Mouse (Mus musculus): ENCODE measurements around the gene Gm10974. TPM values are rescaled to one million over a fixed set of nuclear protein-coding genes. Genes with fewer than 3 reads are reported as not detected.

Gm10974 gene
- total RNA-seq, 4 experiments from 2014 or later = not detected

DNA sequence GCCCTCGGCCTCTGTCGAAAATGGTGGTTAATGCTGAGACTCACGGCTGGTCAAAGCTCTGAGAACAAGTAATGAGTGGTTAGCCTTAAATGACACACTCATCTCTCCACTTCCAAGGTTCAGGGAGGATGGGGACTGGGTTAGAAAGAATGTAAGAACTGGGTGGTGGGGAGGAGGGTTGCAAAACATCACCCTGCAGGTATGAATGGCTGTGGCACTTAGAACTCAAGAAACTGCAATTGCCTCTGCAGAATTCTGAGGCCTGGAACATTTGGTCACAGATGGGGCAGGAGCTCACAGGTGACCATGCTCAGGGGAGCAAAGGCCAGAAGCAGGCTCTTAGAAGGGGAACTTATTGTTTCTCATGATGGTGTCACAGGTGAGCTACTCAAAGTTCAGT is 7.2 kb upstream of the Gm10974 start:
- DNase-seq (ENCODE audit: low spot score in 2 of 2) = no peak

DNA sequence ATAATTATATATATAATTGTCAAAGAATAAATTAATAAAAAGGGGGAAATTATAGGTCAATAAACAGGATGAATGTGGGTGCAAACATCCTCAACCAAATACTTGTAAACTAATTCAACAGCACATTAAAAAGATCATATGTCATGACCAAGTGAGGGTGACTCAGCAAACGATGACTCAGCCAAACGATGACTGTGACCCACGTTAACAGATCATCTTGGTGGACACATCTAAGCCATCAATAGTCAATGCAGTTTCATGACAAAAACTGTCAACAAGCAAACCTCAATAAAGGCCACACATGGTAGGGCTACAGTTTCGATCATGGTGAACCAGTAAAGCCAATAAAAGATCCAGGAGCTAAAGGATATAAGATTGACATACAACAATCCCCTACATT is 6.7 kb upstream of the Gm10974 start:
- no peak for DNase-seq (ENCODE audit: low spot score in 2 of 2)

DNA sequence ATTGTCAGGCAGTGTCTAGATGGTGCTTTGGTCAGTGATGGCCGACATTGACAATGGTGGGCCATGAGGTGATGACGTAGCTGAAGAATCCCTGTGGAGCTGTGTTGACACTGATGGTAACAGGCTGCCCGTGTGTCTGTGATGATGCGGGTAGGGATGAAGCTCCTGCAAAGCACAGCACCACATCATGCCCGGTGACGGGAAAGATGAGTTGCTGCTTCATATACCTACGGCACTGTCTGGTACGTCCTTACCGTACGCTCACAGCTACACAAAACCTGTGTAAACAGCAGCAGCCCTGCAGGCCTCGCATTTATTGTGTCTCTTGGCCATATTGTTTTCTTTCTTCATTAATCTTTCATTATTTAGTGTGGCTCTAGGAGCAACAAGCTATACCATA is 1.2 kb upstream of the Gm10974 start:
- DNase-seq (ENCODE audit: low spot score in 2 of 2) = no peak

DNA sequence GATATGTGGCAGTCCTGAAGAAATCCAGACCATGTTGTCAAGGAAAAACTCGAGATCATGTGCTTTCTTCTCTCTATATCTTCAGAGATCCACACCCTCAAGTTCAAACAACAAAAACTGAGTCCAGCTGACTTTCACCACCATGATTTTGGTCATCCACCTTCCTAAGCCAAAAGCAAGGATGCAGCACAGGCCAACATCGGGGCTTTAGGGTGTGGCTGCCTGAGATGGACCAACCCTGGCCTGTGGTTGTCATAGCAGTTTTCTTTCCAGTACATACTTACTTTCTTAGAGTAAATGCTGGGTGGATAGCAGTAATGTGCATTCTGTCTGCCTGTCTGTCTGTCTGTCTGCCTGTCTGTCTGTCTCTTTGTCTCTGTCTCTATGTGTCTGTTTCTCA is 294 bp upstream of the Gm10974 start:
- DNase-seq (ENCODE audit: low spot score in 2 of 2) = no peak

DNA sequence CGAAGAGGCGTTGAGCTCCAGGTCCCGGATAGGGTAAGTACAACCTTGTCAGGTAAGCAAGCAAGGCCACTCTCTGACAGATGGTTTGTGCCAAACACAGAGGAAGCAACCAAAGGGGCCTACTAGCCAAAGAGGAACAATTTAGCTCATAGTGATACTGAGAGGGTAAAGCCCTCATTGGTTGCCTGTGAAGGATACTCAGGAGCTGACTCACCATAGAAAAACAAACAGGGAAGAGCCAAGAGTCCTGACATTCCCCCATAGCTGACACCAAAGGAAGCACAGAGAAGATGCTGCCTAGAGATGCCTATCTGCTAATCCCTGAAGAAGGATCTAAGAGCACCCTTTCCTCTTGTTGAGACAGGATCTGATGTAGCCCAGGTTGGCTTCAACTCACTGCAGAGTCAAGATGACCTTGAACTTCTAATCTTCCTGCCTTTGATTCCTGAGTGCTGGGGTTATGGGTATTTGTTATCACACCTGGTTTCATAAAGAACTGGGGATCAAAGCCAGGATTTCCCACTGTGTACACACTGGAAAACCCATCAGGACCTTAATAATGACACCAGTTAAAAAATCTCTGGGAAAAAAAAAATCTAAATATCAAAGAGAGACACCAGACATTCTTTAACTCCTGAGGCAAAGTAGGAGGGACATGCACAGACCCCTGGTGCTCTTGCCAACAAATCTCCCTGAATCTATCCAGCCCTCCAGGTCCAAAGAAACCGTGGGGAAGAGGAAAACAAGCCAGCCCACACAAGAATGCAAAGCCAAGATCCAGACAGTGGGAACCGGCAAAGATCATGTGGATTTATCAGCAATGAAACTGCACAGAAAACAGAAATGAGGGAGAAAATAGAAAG is 3.6 kb downstream of the Gm10974 start:
- DNase-seq (ENCODE audit: low spot score in 2 of 2) = no peak

DNA sequence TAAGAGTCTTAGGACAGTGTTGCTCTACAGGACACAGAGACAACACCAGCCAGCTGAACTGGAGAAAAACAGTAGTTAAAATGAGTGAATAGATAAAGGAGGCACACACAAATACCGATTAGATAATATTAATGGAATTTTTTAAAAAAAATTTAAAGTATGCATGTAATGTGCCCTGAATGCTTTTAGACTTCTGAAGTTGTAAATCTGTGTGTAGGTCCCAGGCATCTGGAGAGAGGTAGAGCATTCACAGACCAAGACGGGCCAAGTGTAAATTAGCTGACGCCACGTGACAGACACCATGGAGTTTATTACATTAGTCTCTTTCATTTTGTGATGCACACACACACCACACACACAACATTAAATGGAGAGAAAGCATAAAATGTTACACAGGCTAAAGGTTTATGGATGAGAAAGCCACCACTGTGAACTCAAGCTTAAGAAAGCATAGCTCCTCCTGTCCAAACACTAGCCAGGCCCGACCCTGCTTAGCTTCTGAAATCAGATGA is 4.3 kb downstream of the Gm10974 start:
- DNase-seq (ENCODE audit: low spot score in 2 of 2) = no peak

DNA sequence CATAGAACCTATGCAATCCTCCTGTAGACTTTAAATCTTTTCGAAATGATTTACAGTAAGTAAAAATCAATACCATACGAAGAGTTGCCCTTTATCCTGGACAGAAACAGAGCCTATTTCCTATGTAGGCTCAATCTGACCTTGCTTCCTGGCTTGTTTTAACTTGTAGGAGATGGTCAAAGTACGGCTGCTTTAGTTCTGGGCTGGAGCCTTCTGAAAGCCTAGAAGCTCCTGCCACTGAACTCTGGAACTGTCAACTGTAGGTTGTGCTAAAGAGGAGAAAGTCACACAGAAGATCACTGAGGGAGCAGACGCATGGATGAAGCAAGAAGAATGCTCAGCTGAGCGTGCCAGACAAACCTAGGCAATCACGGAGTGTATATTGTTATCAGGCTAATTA is 5.3 kb downstream of the Gm10974 start:
- no peak for DNase-seq (ENCODE audit: low spot score in 2 of 2)

DNA sequence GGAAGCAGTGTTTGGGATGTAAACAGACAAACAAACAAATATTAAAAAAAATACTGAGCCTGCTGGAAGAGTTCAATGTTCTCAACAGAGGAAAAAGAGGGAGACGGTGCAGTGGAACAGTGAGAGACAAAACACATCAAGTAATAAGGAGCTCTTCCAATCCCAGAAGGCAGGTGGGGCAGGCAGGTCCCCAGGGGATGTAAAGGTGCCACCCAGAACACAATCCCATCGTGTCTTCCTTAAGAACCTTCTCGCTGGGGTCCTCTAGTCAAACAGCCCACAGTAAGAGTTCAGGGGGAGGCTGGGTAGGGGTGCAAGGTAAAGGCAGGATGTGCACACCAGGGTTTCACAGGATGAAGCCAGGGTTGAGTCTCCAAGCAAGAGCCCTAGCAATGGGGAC is 7.7 kb downstream of the Gm10974 start:
- DNase-seq (ENCODE audit: low spot score in 2 of 2) = no peak

DNA sequence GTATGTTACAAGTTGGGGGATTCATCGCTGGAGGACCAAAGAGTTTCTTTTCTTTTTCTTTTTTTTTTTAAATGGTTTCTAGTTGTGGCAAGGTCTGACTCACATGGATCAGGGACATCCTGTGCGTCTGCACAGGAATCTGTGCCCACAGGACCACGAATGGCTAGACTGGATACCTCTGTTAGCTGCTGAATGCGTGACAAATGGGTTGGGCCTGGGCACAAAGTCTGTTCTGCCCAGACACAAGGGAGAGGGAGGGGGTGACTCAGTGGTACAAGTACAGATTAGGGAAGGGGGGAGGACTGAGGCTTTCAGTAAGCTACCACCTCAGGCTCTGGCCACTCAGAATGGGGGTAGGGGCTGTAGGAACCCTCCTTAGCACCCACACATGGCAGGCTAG is 10.0 kb downstream of the Gm10974 start:
- DNase-seq (ENCODE audit: low spot score in 2 of 2) = no peak

DNA sequence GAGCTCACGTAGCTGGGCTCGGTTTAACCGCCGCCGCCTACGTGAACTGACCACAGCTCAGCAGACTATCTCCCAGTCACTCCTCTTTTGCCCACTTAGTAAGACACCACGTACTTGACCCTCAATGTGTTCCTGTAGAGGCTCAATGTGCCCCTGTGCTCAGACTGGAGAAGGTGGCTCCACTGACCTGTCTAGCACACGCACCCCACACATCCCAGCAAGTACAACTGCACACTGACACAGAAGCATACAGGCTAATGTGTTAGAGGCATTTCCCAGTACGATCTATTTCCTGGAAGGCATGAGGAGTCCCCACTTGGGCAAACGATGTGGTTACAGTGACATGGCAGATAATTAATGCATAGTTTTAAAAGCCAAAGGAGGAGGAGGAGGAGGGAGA is 10.9 kb downstream of the Gm10974 start:
- no peak for DNase-seq (ENCODE audit: low spot score in 2 of 2)

DNA sequence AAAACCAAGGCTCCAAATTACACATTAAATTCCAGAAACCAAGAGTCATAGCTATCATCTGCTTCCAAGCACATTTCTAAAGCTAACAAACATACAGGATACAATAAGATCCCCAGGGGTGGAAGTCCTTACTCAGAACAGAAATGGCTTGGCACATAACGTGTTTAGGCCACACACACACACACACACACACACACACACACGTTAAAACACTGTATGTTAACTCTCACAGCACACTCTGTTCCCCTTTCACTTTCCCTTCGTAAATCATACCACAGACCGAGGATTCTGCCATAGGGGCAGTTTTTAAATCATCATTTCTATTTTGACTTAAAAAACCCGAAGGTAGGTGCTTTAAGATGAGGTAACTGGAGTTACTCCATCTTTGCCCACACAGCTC is 18.5 kb downstream of the Gm10974 start:
- DNase-seq (ENCODE audit: low spot score in 2 of 2) = no peak

DNA sequence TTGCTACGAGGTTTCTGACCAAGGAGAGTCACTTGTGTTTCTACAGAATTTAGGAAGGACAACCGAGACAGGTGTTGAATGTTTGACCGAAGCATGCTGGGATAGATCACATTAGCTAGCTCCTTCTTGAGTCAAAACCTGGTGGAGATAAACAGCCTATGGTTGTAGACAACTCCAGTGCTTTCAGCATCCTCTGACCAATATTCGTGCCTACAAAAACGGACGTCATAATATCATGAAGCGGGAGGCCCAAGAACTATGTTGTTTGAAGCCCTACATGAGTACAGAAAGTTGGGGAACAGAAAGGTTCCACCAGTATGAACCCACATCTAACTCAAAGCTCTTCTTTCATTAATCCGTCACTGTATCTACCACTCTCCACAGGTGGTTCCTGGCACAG is 19.2 kb downstream of the Gm10974 start:
- DNase-seq (ENCODE audit: low spot score in 2 of 2) = no peak

DNA sequence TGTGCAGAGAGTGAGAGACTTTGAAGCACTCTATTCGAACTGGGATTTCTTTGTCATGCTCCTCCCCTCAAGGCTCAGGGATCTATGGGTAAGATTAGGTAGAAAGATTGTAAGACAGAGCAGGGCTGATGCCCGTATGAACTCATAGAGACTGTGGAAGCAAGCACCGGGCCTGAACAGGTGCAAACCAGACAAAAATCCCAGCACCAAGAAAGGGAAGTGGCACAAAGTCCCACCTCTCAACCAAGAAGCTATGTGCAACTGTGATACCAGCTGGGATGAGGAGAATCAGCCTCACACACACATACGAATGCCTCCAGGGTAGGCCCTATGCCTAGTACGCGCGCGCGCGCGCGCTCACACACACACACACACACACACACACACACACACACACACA is 20.1 kb downstream of the Gm10974 start:
- no peak for DNase-seq (ENCODE audit: low spot score in 2 of 2)

DNA sequence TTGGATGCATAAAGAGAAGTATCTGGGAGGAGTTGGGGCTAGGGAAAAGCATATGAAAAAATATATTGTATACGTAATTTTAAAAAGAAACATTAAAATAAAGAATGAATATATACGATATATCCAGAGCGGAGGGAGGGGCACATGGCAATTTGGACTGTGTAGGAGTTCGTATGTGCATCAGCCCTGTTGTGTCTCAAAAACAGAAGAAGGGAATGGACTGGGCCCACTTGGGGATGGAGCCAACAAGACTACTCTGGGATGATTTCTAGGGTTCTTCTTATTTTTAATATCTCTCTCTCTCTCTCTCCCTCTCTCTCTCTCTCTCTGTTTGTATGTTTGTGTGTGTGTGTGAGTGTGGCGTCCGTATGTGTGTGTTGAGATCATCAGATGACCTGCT is 20.7 kb downstream of the Gm10974 start:
- no peak for DNase-seq (ENCODE audit: low spot score in 2 of 2)

DNA sequence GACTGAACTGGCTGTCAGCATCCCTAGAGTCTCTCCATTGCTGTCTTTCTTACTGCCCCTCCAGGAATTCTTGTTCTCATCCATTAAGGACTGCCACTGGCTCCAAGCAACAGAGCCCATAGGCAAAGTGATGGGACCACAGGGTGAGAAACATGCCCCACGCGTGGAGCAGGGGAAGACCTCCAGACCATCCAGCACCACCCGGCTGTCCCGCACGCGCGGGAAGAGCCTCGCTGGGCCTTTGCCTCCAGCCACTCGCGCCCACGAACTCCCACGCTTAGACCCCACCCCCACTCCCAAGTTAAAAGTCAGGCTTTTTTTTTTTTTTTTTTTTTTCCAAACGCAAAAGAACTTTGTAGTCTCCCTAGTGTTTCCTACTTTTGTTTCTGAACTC is 21.7 kb downstream of the Gm10974 start:
- no peak for DNase-seq (ENCODE audit: low spot score in 2 of 2)

DNA sequence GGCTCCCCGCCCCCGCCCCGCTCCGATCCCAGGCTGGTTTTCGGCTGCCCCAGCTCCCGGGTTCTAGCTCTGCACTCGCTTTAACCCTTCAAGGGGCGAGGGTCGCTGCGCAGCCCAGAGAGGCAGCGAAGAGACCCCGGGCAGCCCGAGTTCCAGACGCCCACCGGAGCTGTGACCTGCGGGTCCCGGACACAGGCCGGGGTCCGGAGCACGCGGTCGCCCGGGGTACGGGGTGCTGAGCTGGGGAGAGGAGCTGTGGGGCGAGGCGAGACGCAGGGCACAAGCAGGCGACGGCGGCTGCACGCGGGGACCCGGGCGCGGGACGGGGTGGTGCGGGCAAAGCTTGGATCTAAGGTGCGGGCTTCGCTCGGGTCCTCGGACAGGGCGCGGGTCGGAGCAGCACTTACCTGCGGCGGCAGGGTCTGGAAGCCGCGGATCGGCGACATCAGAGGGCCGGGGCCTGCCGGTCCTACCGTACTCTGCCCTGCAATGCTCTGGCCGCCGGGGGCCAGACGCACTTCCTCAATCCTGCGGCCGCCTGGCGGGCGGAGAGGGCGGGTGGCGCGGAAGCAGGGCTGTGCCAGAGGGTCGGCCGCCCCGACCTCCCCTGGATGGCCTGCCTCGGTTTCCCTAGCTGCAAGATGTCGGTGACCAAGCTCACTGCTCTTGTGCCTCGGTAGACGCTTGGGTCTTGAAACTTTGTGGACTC is 22.3 kb downstream of the Gm10974 start, which contains the start of gene Lrrk1:
Gene Lrrk1 (minus strand): TSS at position 538 of the 709 bp plus-strand sequence.
- DNase-seq (ENCODE audit: low spot score in 2 of 2) = peak; percentile 22 to 28

DNA sequence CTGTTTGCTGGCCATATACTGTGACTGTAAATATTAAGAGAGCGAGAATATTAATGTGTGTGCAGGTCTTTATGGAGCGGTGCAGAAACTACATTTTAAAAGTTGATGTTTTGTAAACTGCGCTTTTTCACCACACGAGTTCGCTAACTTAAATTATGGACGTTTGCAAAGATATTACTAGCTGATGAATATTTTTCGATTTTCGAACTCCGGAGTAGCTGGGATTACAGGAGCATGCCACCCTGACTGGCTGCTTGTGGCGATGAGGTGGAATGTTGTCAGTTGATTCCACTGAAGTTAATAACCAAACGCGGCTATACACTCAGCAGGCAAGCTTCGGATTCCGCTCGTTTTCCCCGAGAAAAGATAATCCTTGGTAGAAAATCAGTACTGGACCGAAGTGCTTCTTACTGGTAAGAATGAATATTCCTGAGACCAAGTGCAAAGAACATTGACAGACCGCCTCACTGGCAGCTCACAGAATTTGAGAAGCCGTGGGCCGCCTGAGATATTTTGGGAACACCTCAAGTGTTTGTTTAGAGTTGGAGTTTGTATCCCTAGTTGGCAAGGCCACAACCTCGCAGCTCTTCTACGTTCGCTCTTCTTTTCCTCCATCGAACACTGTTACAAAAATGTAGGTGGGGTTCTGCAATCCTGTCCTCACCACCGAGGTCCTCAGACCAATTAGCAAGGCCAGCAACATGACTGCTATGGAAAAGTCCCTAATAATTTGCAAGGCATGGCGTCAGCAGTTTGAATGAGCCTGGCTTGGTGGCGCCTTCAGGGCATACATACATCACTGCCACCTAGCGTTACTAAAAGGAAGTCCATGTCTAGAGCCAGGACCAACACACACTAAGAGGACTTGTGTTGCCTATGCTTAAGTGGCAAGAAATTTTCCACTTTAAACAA is 23.2 kb downstream of the Gm10974 start:
- peak; percentile 50 to 62 for DNase-seq (ENCODE audit: low spot score in 2 of 2)

DNA sequence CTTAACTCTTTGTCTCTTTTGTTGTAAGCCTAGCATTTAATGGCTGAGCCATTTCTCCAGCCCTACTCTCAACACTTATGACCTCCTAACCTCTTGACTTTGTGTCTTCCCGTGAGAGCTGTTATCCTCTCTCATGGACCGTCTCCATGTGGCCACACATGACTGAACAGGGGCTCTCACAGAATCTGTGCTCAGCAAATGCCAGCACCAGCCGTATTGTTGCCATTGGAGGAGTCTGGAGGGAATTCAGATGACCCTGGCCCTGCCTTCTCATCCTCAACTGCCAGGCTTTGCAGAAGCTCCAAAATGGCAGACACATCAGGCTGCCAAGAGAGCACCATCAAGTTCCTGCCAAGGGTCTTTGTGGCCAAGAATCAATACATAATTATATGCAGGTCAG is 31.6 kb downstream of the Gm10974 start:
- no peak for DNase-seq (ENCODE audit: low spot score in 2 of 2)

DNA sequence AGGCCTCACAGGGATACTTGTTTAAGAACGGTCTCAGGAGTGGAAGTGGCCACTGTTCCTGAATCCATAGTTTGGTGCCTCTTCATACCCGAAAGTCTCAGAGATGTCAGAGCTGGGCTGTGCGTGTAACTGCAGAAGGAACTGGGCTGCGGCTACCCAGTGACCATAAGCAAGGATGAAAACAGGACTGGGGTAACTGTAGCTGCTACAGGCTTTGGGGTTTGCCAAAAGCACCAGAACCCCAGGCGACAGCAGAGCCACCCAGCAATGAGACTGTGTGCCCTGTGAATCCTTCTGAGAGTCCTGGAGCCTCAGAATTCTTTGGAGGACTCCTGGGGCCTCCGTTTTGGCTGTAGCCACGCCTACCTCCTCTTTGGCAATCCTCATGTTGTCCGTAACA is 35.9 kb downstream of the Gm10974 start:
- DNase-seq (ENCODE audit: low spot score in 2 of 2) = no peak

DNA sequence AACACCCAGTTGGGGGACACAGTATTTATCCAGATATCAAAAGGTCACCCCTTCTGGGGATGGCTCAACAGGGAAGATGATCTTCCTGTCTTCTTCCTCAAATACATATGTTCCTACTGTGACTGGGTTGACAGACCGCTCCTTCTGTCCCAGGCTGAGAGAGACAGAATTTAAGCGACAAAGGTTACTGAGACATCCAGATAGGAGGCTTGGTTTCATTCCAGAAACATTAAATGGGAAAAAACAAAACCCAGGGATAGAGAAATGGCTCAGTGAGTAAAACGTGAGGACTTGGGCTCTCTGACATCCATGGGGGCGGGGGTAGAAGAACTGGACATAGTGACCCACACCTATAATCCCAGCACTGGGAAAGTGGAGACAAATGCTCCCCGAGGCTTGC is 37.2 kb downstream of the Gm10974 start:
- DNase-seq (ENCODE audit: low spot score in 2 of 2) = no peak

DNA sequence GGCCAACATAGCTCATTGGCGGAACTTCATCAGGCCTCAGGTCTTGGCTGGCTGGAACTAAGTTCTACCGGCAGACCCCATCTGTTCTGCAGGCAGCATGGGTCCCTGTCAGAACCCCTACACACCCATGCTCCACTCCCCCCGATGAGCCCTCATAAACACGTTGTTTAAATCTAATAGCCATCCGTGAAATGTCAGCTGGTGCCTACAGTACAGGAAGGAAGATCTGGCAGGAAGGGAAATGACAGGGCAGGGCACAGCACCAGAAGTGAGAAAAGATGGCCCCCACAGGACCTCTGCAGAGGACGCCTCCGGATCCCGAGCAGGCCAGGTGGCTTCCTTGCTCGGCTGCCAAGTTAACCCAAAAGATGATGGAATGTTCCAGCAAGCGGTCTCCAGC is 38.4 kb downstream of the Gm10974 start:
- DNase-seq (ENCODE audit: low spot score in 2 of 2) = no peak

DNA sequence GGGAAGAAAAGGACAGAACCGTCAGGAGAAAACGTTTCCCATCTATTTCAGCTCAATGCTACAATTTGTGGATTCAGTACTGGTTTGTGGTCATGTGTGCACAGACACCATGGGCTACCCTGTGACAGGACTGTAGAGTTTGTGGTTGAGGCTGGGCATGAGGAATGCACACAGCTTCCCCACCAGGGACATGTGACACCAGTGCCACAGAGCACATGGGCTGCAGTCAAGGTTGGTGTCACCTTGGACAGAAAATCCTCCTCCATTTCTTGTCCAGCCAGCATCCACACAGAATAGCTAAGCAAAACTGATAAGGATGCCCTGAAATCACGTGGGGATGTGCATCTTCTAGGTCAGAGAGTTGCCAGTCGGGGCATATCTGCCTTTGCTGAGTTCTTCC is 39.1 kb downstream of the Gm10974 start:
- no peak for DNase-seq (ENCODE audit: low spot score in 2 of 2)

Measured in gastrocnemius, adult 8-10 months (tissue).